Mouse (Mus musculus) midbrain, postnatal 0 days (tissue): ENCODE measurements at regions not wholly inside any gene's neighbourhood (a gene's known extent, or its start where the extent isn't known, plus 50 kb on each side); places are given as distances from the start of the nearest gene placed in this dataset.

Source experiments
- ATAC-seq: fragments of 200-750 bp; cut with Nextera tagmentation; 2 replicates; pipeline ENCODE4 v1.8.0; 2017; ENCODE audit warnings: moderate number of reproducible peaks, mild to moderate bottlenecking, moderate TSS enrichment, moderate library complexity; ENCODE audit not compliant: low FRiP score
- DNase-seq: peaks from one replicate; pipeline ENCODE4 v3.0.0-alpha.2; 2015; ENCODE audit warnings: low spot score
- H3K27ac ChIP-seq: fragments of 300-500 bp; sonication (generic); 2 replicates; pipeline ENCODE4 v1.5.1; 2014; ENCODE audit warnings: low read depth, mild to moderate bottlenecking, low read length, mixed read lengths
- H3K27me3 ChIP-seq: fragments of 300-500 bp; sonication (generic); 2 replicates; pipeline ENCODE4 v1.6.1; 2014; ENCODE audit warnings: low read length, control low read depth, mixed read lengths; ENCODE audit not compliant: insufficient read depth
- H3K36me3 ChIP-seq: fragments of 300-500 bp; sonication (generic); 2 replicates; pipeline ENCODE4 v1.6.1; 2014; ENCODE audit warnings: low read length, control low read depth, mixed read lengths; ENCODE audit not compliant: insufficient read depth
- H3K4me1 ChIP-seq: fragments of 300-500 bp; sonication (generic); 2 replicates; pipeline ENCODE4 v1.6.1; 2014; ENCODE audit warnings: mild to moderate bottlenecking, control low read depth, antibody characterized with exemption, low read length, mixed read lengths; ENCODE audit not compliant: insufficient read depth
- H3K4me2 ChIP-seq: fragments of 300-500 bp; sonication (generic); 2 replicates; pipeline ENCODE4 v1.6.1; 2014; ENCODE audit warnings: low read depth, mild to moderate bottlenecking, low read length, mixed read lengths; ENCODE audit not compliant: poor library complexity, severe bottlenecking
- H3K4me3 ChIP-seq: fragments of 300-500 bp; sonication (generic); 2 replicates; pipeline ENCODE4 v1.5.1; 2014; ENCODE audit warnings: low read depth, mild to moderate bottlenecking, low read length, moderate library complexity
- H3K9ac ChIP-seq: fragments of 300-500 bp; sonication (generic); replicated peaks from 2 replicates; pipeline ENCODE4 v1.6.1; 2014; ENCODE audit warnings: mild to moderate bottlenecking, low read length, moderate library complexity, mixed read lengths; ENCODE audit not compliant: poor library complexity, severe bottlenecking
- H3K9me3 ChIP-seq: fragments of 300-500 bp; sonication (generic); 2 replicates; pipeline ENCODE4 v1.6.1; 2016; ENCODE audit warnings: low read length, control low read depth
- CTCF ChIP-seq: IDR thresholded peaks from 2 replicates; pipeline ENCODE4 v1.5.1; 2016; ENCODE audit warnings: antibody characterized with exemption, mild to moderate bottlenecking
- WGBS: fragments of 180-500 bp; shearing (Covaris S2); extraction: QIAGEN DNeasy Blood & Tissue Kit; methylation state at CpG from one replicate; pipeline ENCODE4 v1.1.7; 2014; 5-methylcytosine and 5-hydroxymethylcytosine counted together

DNA sequence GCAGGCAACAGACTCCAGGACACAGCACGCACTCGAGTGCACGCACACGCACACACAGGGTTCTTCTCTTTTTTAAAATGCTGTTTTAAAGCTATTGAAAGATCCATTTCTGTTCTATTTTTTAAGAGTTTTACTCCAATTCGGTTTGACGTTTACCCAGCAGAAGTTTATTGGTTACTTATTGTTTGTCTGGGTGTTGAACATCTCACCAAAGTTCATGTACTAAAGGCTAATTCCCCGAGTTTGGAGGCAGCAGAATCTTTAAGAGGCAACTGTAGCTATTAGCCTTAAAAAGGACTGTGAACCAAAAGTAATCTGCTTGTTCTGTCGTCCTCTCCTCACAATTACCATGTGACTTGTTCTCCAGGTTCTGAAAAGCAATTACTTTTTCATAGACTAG, 263.0 kb upstream of the Nfia start:
- Histone ChIP-seq H3K27me3 (no peaks in the 10 kb centered on the region), H3K27ac (no peak overlapping the region), H3K4me1 (no peaks in the 10 kb centered on the region), H3K9me3 (no peaks in the 10 kb centered on the region), H3K4me3 (no peak overlapping the region), H3K4me2 (no peak overlapping the region), H3K9ac (no peak overlapping the region), H3K36me3 (no peaks in the 10 kb centered on the region)
- DNase-seq, result no peak
- WGBS, result 84% methylated on average over 8 of the region's 8 CpGs
- ATAC-seq, result no peak
- TF ChIP-seq CTCF, result no peak

DNA sequence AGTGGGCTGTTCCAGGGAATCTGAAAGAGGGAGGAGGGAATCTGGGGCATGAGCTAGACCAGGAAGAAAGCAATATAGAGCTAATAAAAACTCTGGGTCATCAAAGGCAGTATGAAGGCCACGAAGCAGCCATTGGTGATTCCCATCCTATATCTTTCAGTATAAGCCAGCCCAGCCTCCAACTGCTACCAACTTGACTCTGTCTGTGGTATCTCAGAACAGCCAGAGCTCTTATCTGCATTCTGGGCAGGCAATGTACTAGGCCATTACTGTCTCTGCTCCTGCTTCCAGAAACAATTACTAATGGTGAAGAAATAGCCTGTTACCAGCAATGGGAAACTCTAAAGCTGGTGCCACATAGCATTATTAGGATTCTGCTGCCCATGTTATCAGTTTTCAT, 266.8 kb upstream of the Nfia start:
- H3K4me2 ChIP-seq, result no peak overlapping the region
- H3K9me3 ChIP-seq, result no peaks in the 10 kb centered on the region
- no peak overlapping the region for H3K27ac ChIP-seq
- no peak overlapping the region for H3K9ac ChIP-seq
- no peak overlapping the region for H3K4me3 ChIP-seq
- no peaks in the 10 kb centered on the region for H3K4me1 ChIP-seq
- WGBS, result 87% methylated on average over 1 of the region's 1 CpGs
- no peaks in the 10 kb centered on the region for H3K36me3 ChIP-seq
- no peaks in the 10 kb centered on the region for H3K27me3 ChIP-seq
- DNase-seq, result no peak
- ATAC-seq, result no peak
- no peak for TF ChIP-seq CTCF

DNA sequence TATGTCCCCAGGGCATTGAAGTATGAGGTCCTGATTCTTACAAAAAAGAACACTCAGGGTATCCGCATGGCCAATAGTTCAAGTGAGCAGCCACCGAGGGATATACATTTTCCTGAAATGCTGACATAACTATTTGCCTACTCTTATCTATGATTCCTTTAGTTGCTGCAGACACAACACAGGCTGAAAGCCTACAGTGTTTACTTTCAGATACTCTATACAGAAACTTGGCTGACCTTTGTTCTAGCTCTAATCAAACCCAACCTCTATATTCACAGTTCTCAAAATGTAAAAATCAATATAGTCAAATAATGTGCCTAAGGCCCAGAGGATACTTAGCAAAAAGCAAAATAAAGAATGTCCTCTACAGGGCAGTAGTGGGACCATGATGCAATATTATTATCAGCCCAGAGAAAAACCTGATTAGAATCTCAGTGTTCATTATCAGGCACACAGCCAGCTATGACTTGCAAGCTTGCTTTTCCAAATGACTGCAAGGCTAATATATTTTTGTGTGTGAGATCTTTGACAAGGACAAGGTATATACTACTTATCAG, 281.2 kb upstream of the Nfia start:
- TF ChIP-seq CTCF, result no peak
- DNase-seq (no peak), ATAC-seq (no peak)
- Histone ChIP-seq H3K36me3 (no peaks in the 10 kb centered on the region), H3K27ac (no peak overlapping the region), H3K9me3 (no peaks in the 10 kb centered on the region), H3K27me3 (no peaks in the 10 kb centered on the region), H3K4me1 (no peaks in the 10 kb centered on the region), H3K4me2 (no peak overlapping the region), H3K9ac (no peak overlapping the region), H3K4me3 (no peak overlapping the region)
- WGBS, result 85% methylated on average over 2 of the region's 2 CpGs

DNA sequence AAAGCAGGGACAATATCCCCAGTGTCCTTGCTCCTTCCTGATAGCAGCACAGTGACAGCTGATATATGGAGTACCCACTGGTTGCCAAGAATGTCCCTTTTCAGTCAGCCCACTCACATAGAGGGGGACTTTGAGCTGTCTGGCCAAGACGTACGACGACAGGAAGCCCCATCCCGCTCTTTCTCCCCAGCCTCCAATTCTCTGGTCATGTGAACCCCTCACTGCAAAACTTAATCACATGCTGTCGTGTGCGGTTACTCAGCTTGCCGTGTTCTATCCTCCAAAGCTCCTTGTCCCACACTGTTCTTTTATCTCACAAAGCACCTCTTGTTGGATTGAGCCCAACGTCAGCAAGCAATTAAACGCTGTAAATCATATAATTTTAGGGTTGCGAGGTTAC, 286.2 kb upstream of the Nfia start:
- Histone ChIP-seq H3K4me3 (no peak overlapping the region), H3K9me3 (no peaks in the 10 kb centered on the region), H3K36me3 (no peaks in the 10 kb centered on the region), H3K4me2 (no peak overlapping the region), H3K27ac (no peak overlapping the region), H3K4me1 (no peaks in the 10 kb centered on the region), H3K9ac (no peak overlapping the region), H3K27me3 (no peaks in the 10 kb centered on the region)
- WGBS, result 68% methylated on average over 10 of the region's 10 CpGs
- TF ChIP-seq CTCF, result no peak
- DNase-seq (peak; percentile 45), ATAC-seq (no peak)

DNA sequence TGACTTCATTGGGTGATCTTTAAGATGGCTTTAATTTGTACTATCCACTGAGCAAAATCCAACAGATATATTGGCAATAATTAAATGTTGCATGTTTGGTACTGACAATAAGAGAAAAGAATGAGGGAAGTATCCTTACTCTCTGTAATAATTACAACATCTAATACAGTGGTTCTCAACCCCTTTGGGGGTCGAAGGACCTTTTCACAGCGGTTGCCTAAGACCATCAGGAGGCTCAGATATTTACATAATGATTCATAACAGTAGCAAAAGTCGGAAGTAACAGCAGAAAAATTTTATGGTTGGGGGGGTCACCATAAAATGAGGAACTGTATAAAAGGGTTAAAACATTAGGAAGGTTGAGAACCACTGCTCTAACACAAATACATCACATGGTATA, 287.3 kb upstream of the Nfia start:
- no peak for ATAC-seq
- Histone ChIP-seq H3K4me1 (no peaks in the 10 kb centered on the region), H3K9ac (no peak overlapping the region), H3K4me2 (no peak overlapping the region), H3K27ac (no peak overlapping the region), H3K9me3 (no peaks in the 10 kb centered on the region), H3K27me3 (no peaks in the 10 kb centered on the region), H3K36me3 (no peaks in the 10 kb centered on the region), H3K4me3 (no peak overlapping the region)
- no peak for DNase-seq
- 91% methylated on average over 3 of the region's 3 CpGs for WGBS
- TF ChIP-seq CTCF, result no peak

DNA sequence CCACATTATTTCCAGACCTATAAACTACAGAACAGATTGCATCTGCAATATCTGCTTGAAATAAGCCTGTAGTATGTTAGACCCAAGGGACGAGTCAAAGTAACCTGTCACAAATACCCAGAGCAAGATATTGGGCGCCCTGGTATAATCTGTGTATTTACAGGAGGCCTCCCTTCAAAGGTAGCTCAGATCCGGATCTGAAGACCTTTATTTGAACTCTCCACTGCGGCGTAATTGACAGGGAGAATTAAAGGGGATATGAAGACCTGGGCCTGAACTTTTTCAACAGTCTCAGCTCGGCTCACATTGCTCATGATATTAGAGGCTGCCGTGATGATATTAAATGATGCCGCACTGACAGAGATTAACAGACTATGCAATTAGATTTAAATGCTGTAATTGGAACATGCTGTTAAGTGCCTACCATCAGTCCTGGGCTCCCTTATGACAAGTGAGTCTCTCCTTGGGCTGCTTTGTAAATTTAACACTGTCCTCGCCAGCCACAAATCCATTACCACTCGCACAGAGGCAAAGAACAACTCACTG, 289.8 kb upstream of the Nfia start:
- Histone ChIP-seq H3K36me3 (no peaks in the 10 kb centered on the region), H3K27me3 (no peaks in the 10 kb centered on the region), H3K4me3 (no peak overlapping the region), H3K4me2 (no peak overlapping the region), H3K9me3 (no peaks in the 10 kb centered on the region), H3K9ac (no peak overlapping the region), H3K4me1 (no peaks in the 10 kb centered on the region), H3K27ac (no peak overlapping the region)
- WGBS, result 71% methylated on average over 10 of the region's 10 CpGs
- TF ChIP-seq CTCF, result no peak
- DNase-seq (peak; percentile 33), ATAC-seq (no peak)
